Mouse (Mus musculus) cerebellum, adult 2 months (tissue): ENCODE measurements at regions not wholly inside any gene's neighbourhood (a gene's known extent, or its start where the extent isn't known, plus 50 kb on each side); places are given as distances from the start of the nearest gene placed in this dataset.

ENCODE experiments used
- CTCF ChIP-seq: fragments of 200-500 bp; IDR thresholded peaks from 2 replicates; pipeline ENCODE4 v1.5.1; 2011; ENCODE audit warnings: low read depth, mild to moderate bottlenecking, control low read depth, low read length, moderate library complexity, borderline replicate concordance; ENCODE audit not compliant: insufficient read depth
- POLR2A ChIP-seq: fragments of 200-500 bp; IDR thresholded peaks from 2 replicates; pipeline ENCODE4 v1.6.1; 2011; ENCODE audit warnings: low read length, control low read depth, borderline replicate concordance; ENCODE audit not compliant: insufficient read depth

DNA sequence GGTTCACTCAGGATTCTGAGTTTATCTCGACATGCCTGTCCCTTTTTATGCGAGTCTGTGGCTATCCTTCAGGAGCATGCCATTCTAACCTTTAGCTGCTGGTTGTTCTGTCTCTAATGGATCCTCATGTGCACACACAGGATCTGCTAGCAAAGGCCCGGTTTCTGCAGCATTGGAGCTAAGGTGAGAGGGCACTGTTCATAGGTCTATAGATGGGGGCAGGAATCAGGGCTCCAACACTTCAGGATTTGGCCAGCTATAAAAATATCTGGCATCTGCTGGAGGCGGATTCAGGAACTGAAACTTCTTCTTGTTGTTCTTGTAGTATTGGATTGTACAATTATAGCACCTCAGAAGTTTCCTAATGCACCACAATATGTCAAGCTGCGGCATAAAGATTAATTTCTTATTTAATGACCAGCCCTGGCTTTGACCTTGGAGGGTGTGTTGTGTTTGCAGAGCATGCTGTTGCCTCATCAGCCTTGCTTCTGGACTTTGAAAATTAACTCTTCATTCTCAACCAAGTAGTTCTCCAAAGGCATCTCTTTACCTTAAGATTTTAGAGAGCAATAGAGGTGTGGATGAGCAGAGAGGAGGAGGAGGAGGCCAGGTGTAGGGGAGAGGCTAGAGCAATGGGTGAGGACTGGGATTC, 104.4 kb upstream of the Shh start:
- TF ChIP-seq CTCF: no peak
- TF ChIP-seq POLR2A: no peak
